Mouse (Mus musculus) hindbrain, embryonic 12.5 days (tissue): Measurements from ENCODE around the gene Znhit1. TPM values are rescaled to one million over a fixed set of nuclear protein-coding genes. Genes with fewer than 3 reads are reported as not detected.
"Not testable (repeated sequence)": the region's sequence is repeated elsewhere in the genome, so short reads cannot be mapped to it uniquely, and the experiment has no call there.

Source experiments
- ATAC-seq: fragments of 200-750 bp; cut with Nextera tagmentation; 2 replicates; pipeline ENCODE4 v1.8.0; 2017; ENCODE audit warnings: moderate TSS enrichment; ENCODE audit not compliant: low FRiP score
- H3K27ac ChIP-seq: fragments of 300-500 bp; sonication (generic); 2 replicates; pipeline ENCODE4 v1.5.1; 2016; ENCODE audit warnings: mild to moderate bottlenecking
- H3K27me3 ChIP-seq: fragments of 300-500 bp; sonication (generic); 2 replicates; pipeline ENCODE4 v1.6.1; 2016; ENCODE audit warnings: mild to moderate bottlenecking
- H3K36me3 ChIP-seq: fragments of 300-500 bp; sonication (generic); 2 replicates; pipeline ENCODE4 v1.6.1; 2016; ENCODE audit warnings: mild to moderate bottlenecking
- H3K4me1 ChIP-seq: fragments of 300-500 bp; sonication (generic); 2 replicates; pipeline ENCODE4 v1.6.1; 2016
- H3K4me2 ChIP-seq: fragments of 300-500 bp; sonication (generic); replicated peaks from 2 replicates; pipeline ENCODE4 v1.6.1; 2016; ENCODE audit warnings: mild to moderate bottlenecking
- H3K4me3 ChIP-seq: fragments of 300-500 bp; sonication (generic); 2 replicates; pipeline ENCODE4 v1.5.1; 2016; ENCODE audit warnings: mild to moderate bottlenecking
- H3K9ac ChIP-seq: fragments of 300-500 bp; sonication (generic); 2 replicates; pipeline ENCODE4 v1.6.1; 2016; ENCODE audit warnings: mild to moderate bottlenecking, moderate library complexity
- H3K9me3 ChIP-seq: fragments of 300-500 bp; sonication (generic); replicated peaks from 2 replicates; pipeline ENCODE4 v1.6.1; 2016; ENCODE audit warnings: mild to moderate bottlenecking
- WGBS: fragments of 180-500 bp; shearing (Covaris S2); methylation state at CpG from one replicate; pipeline ENCODE4 v1.1.7; 2016; 5-methylcytosine and 5-hydroxymethylcytosine counted together
- polyA plus RNA-seq: library from polyadenylated mRNA; unstranded; fragments of >200 nt; fragmentation: Nextera tagmentation; extraction: Ambion mirVana; gene quantifications from 2 replicates; pipeline ENCODE4 v1.2.1, GENCODE M21; 2016

The Znhit1 gene
- polyA plus RNA-seq, 1 experiment from 2014 or later: 103 TPM

GRCm38 (mm10) chr5:136947874-136948273 is 39.9 kb downstream of the Znhit1 start:
- Histone ChIP-seq H3K4me2 (no peak overlapping the region), H3K4me1 (no peaks in the 10 kb centered on the region), H3K36me3 (no peaks in the 10 kb centered on the region), H3K9ac (no peak overlapping the region), H3K4me3 (no peak overlapping the region), H3K9me3 (no peaks in the 10 kb centered on the region), H3K27me3 (no peaks in the 10 kb centered on the region), H3K27ac (no peak overlapping the region)
- ATAC-seq: no peak

- H3K27ac ChIP-seq: no peak overlapping the region
- H3K4me3 ChIP-seq: no peak overlapping the region
- no peak for ATAC-seq
- H3K27me3 ChIP-seq: no peaks in the 10 kb centered on the region
- no peak overlapping the region for H3K4me2 ChIP-seq
- 79% methylated on average over 12 of the region's 12 CpGs for WGBS
- H3K9ac ChIP-seq: no peak overlapping the region
- no peaks in the 10 kb centered on the region for H3K9me3 ChIP-seq
- no peaks in the 10 kb centered on the region for H3K36me3 ChIP-seq
- no peaks in the 10 kb centered on the region for H3K4me1 ChIP-seq
Observed at GRCm38 (mm10) chr5:136945084-136945483, 42.7 kb downstream of the Znhit1 start.

- 84% methylated on average over 2 of the region's 2 CpGs for WGBS
Observed at GRCm38 (mm10) chr5:136943382-136943781, 44.4 kb downstream of the Znhit1 start.

GRCm38 (mm10) chr5:136942781-136943180 is 45.0 kb downstream of the Znhit1 start:
- Histone ChIP-seq H3K4me1 (no peaks in the 10 kb centered on the region), H3K4me2 (no peak overlapping the region), H3K27ac (no peak overlapping the region), H3K27me3 (no peaks in the 10 kb centered on the region), H3K9ac (no peak overlapping the region), H3K36me3 (no peaks in the 10 kb centered on the region), H3K9me3 (no peaks in the 10 kb centered on the region), H3K4me3 (no peak overlapping the region)
- no peak for ATAC-seq
- 83% methylated on average over 3 of the region's 3 CpGs for WGBS

More at GRCm38 (mm10) chr5:136943382-136943781, 44.4 kb downstream of the Znhit1 start:
- ATAC-seq: no peak
- Histone ChIP-seq H3K27me3 (no peaks in the 10 kb centered on the region), H3K27ac (no peak overlapping the region), H3K4me2 (no peak overlapping the region), H3K9me3 (no peaks in the 10 kb centered on the region), H3K4me3 (no peak overlapping the region), H3K36me3 (no peaks in the 10 kb centered on the region), H3K4me1 (no peaks in the 10 kb centered on the region), H3K9ac (no peak overlapping the region)

GRCm38 (mm10) chr5:136940845-136941560 is 46.8 kb downstream of the Znhit1 start:
- Histone ChIP-seq H3K27me3 (no peaks in the 10 kb centered on the region), H3K9me3 (no peaks in the 10 kb centered on the region), H3K36me3 (no peaks in the 10 kb centered on the region), H3K4me1 (no peaks in the 10 kb centered on the region), H3K4me2 (no peak overlapping the region), H3K4me3 (no peak overlapping the region), H3K27ac (no peak overlapping the region), H3K9ac (no peak overlapping the region)
- no peak for ATAC-seq
- WGBS: 89% methylated on average over 12 of the region's 12 CpGs

- H3K27ac ChIP-seq, H3K36me3 ChIP-seq, H3K4me2 ChIP-seq, H3K4me3 ChIP-seq, H3K27me3 ChIP-seq, H3K9ac ChIP-seq, H3K9me3 ChIP-seq, H3K4me1 ChIP-seq, ATAC-seq: not testable (repeated sequence)
- 91% methylated on average over 6 of the region's 6 CpGs for WGBS
Observed at GRCm38 (mm10) chr5:136940029-136940428, 47.8 kb downstream of the Znhit1 start.

GRCm38 (mm10) chr5:136939284-136939683 is 48.5 kb downstream of the Znhit1 start:
- Histone ChIP-seq H3K27me3 (no peaks in the 10 kb centered on the region), H3K9me3 (no peaks in the 10 kb centered on the region), H3K9ac (no peak overlapping the region), H3K4me3 (no peak overlapping the region), H3K4me2 (no peak overlapping the region), H3K36me3 (no peaks in the 10 kb centered on the region), H3K27ac (no peak overlapping the region), H3K4me1 (no peaks in the 10 kb centered on the region)
- no peak for ATAC-seq
- 67% methylated on average over 7 of the region's 7 CpGs for WGBS

- Histone ChIP-seq H3K9me3 (no peaks in the 10 kb centered on the region), H3K9ac (no peak overlapping the region), H3K36me3 (no peaks in the 10 kb centered on the region), H3K4me2 (no peak overlapping the region), H3K27ac (no peak overlapping the region), H3K27me3 (no peaks in the 10 kb centered on the region), H3K4me3 (no peak overlapping the region), H3K4me1 (no peaks in the 10 kb centered on the region)
- ATAC-seq: no peak
- WGBS: 94% methylated on average over 5 of the region's 5 CpGs
Observed at GRCm38 (mm10) chr5:136937621-136938020, 50.2 kb downstream of the Znhit1 start.

- no peaks in the 10 kb centered on the region for H3K9me3 ChIP-seq
- no peak for ATAC-seq
- no peak overlapping the region for H3K4me3 ChIP-seq
- H3K9ac ChIP-seq: no peak overlapping the region
- H3K27ac ChIP-seq: no peak overlapping the region
- no peaks in the 10 kb centered on the region for H3K27me3 ChIP-seq
- 87% methylated on average over 6 of the region's 6 CpGs for WGBS
- H3K4me2 ChIP-seq: no peak overlapping the region
- no peaks in the 10 kb centered on the region for H3K36me3 ChIP-seq
- H3K4me1 ChIP-seq: no peaks in the 10 kb centered on the region
Observed at GRCm38 (mm10) chr5:136936750-136937149, 51.1 kb downstream of the Znhit1 start.

GRCm38 (mm10) chr5:136935905-136936695 is 51.7 kb downstream of the Znhit1 start:
- WGBS: 73% methylated on average over 7 of the region's 7 CpGs
- no peaks in the 10 kb centered on the region for H3K9me3 ChIP-seq
- no peak overlapping the region for H3K4me2 ChIP-seq
- no peaks in the 10 kb centered on the region for H3K27me3 ChIP-seq
- no peak overlapping the region for H3K9ac ChIP-seq
- no peak overlapping the region for H3K27ac ChIP-seq
- H3K4me1 ChIP-seq: no peaks in the 10 kb centered on the region
- no peak for ATAC-seq
- H3K36me3 ChIP-seq: no peaks in the 10 kb centered on the region
- no peak overlapping the region for H3K4me3 ChIP-seq

GRCm38 (mm10) chr5:136933930-136934329 is 53.9 kb downstream of the Znhit1 start:
- 88% methylated on average over 6 of the region's 6 CpGs for WGBS
- no peaks in the 10 kb centered on the region for H3K27me3 ChIP-seq
- H3K9ac ChIP-seq: no peak overlapping the region
- no peak overlapping the region for H3K4me3 ChIP-seq
- H3K36me3 ChIP-seq: no peaks in the 10 kb centered on the region
- no peaks in the 10 kb centered on the region for H3K9me3 ChIP-seq
- ATAC-seq: no peak
- no peak overlapping the region for H3K4me2 ChIP-seq
- H3K27ac ChIP-seq: no peak overlapping the region
- H3K4me1 ChIP-seq: 0 out of 2 replicates have a peak, but pooled peaks cover 3% of the 10 kb centered on the region

- 0 out of 2 replicates have a peak, but pooled peaks cover 3% of the 10 kb centered on the region for H3K4me1 ChIP-seq
- H3K9ac ChIP-seq: no peak overlapping the region
- H3K36me3 ChIP-seq: no peaks in the 10 kb centered on the region
- H3K4me3 ChIP-seq: no peak overlapping the region
- H3K27ac ChIP-seq: no peak overlapping the region
- no peaks in the 10 kb centered on the region for H3K9me3 ChIP-seq
- no peaks in the 10 kb centered on the region for H3K27me3 ChIP-seq
- WGBS: 78% methylated on average over 5 of the region's 5 CpGs
- H3K4me2 ChIP-seq: no peak overlapping the region
- ATAC-seq: no peak
Observed at GRCm38 (mm10) chr5:136932956-136933355, 54.9 kb downstream of the Znhit1 start.
